Mouse (Mus musculus) embryo, embryonic 11 days (tissue): ENCODE data around the gene Dyrk1a.

Experiments
- DNase-seq: peaks from one replicate; pipeline ENCODE4 v3.0.0-alpha.2; 2015

Gene Dyrk1a

GRCm38 (mm10) chr16:94591536-94591935 is 21.7 kb downstream of the Dyrk1a start:
- no peak for DNase-seq

DNA sequence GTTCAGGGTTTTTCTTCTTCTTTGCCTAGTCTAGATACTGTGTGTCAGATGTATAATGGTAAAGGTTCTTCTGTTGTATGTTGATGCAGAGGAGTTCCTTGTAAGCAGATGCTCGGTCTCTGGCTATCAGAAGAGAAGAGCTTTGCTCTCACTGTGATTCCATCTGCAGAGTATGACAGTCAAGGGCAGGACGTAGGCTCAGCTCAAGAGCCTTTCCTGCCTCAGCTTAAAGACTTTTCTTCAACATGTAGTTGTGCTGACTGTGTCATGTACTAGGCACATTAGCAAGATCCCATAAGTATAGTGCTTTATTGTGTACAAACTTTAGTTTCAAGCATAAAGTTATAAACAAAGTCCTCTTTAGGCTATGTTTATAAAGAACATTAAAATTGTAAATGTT is 26.8 kb downstream of the Dyrk1a start:
- DNase-seq = no peak

- DNase-seq = no peak
These were observed 27.8 kb downstream of the Dyrk1a start for GRCm38 (mm10) chr16:94597640-94598039.

DNA sequence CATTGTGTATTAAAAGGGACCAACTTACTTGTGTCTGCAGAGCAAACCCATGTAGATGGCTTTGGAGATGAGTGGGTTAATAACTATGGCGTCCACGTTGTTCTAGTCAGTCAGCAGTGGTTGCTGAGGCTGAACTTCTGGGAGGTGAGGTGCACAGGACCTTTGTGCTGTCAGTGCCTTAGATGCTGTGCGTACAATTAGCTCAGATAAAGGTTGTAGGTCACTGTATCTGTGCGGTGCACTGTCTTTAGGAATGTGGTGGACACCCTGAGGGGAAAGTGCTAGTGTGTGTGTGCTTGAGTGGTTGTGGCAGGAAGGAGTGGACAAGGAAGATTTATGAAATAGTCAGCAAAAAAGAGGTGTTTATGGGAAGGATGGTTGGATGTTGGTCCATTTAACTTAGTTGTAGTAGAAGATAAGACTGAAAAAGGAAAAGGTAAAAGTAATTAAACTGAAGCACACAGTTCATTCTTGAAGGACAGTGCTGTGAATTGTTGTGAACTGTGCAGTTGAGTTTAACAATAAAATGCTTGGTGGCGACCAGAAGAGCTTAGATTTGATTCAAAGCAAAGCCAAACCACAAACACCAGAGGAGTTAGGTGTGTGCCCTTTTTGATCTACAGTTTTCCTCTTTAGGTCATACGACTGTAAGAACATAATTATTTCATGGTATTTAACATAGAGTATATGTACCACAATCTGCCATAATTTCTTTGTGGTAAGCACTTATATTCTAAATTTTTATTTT is 30.3 kb downstream of the Dyrk1a start:
- DNase-seq = no peak

- DNase-seq = no peak
These were observed 31.3 kb downstream of the Dyrk1a start for GRCm38 (mm10) chr16:94601089-94601488.

DNA sequence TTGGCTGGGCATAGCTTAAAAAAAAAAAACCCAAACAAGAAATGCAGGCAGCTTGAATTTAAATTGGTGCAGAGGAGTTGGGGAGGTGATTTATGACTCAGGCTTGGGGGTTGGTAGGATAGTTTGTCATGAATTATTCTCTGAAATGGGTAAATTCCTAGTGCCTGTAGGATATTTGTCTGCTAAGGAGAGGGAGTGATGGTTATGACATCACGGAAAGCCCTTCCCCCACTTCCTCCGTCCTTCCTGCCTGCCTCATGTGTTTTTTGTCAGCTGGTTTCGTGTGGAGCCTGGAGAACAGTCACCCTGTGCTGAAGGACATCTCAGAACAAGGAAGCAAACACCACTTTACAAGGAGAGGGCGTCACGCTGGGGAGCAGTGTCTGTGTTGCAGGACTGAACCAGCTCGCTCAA is 31.7 kb downstream of the Dyrk1a start:
- DNase-seq = peak; percentile 63

- DNase-seq = no peak
These were observed 32.4 kb downstream of the Dyrk1a start for GRCm38 (mm10) chr16:94602188-94602587.

GRCm38 (mm10) chr16:94602730-94603129 is 32.9 kb downstream of the Dyrk1a start:
- no peak for DNase-seq

DNA sequence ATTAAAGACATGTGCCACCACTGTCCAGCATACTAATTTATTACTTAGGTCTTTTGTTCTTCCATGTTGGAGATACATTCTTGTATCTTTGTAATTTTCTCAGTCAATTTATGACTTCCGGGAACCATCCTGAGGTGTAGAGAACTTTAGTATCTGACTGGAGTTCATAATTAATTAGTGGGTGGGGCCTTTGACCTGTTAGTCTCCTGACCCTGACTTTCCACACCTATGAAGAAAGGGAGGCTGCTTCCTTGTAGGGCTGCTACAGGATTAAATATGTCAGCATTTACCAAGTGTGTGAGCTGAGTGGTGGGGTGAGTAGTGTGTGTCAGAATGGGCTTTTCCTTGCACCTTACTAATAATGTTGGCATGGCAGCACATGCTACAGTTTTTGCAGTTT is 36.4 kb downstream of the Dyrk1a start:
- no peak for DNase-seq

DNA sequence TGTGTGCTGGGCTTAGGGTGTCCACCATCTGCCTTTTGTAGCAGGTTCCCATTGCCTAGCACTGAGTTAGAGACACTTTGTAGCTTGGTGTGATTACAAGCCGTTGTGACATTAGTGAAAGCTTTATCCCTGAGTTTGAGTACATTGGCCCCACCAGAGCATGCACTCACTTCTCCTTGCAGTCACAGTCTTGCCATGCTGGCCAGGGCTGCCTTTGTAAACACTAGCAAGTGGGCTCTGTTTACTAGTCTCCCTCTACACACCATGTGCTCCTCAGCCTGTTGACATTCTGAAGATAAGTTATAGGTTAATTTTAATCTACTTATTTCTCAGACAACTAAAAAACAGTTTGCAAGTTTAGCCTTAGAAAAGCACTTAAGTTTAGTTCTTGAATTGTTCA is 37.7 kb downstream of the Dyrk1a start:
- no peak for DNase-seq

- no peak for DNase-seq
These were observed 39.1 kb downstream of the Dyrk1a start for GRCm38 (mm10) chr16:94608706-94609594.

DNA sequence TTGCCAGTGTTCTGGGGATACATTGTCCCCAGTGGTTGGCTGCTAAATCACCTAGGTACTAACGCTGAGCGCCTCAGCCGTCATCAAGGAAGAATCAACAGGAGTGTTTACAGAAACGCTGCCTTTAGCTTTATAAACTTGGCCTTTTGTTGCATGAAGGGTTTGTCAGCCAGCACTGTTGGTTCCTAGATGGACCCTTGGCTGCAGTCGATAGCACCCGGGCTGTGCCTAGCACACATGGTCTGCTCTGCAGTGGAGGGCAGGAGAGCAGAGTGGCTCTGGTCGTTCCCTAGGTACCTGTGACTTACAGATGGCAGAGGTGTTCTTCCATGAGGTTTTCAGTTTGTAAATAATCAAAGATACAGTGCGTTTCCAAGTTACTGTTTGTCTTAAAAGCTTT is 42.8 kb downstream of the Dyrk1a start:
- DNase-seq = no peak

- DNase-seq = no peak
These were observed 47.4 kb downstream of the Dyrk1a start for GRCm38 (mm10) chr16:94617255-94617654.

DNA sequence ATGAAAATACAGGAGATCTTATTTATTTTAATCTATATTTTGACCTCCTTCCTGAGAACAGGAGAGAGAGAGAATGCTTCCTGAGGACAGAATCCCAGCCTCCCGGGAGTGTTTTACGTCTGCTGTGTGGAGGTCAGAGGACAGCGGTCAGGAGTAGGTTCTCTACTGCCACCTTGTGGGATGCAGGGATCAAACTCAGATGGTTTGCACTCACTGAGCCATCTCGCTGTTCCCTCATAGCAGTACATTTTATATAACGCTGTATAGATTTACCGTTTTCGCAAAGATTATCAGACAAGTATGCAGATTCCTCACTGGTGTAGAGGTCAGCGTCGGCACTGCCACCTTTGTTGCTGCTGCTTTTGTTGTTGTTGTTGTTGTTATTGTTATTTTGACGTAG is 48.7 kb downstream of the Dyrk1a start:
- DNase-seq = peak; percentile 74

GRCm38 (mm10) chr16:94619301-94619700 is 49.5 kb downstream of the Dyrk1a start:
- DNase-seq = no peak

- DNase-seq = no peak
These were observed 55.1 kb downstream of the Dyrk1a start for GRCm38 (mm10) chr16:94624871-94625270.

- DNase-seq = no peak
These were observed 55.8 kb downstream of the Dyrk1a start for GRCm38 (mm10) chr16:94625639-94626038.

DNA sequence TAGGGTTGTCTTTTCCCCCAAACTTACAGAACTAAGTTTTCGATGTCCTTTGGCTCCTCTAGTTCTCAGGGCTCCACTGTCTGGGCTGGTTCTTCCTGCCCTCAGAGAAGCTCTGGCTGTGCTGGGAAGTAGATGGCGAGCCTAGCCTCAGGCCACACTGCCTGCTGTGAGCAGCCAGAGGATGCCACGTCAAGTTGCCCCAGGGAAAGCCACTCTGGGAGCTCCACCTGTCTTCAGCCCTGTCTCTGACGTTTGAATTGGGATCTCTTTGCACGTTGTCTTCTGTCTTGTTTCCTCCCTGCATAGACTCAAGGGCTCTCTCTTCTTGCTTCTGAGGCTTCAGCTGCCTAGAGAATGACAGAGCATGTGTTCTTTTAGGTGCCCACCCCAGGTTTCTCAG is 57.9 kb downstream of the Dyrk1a start:
- no peak for DNase-seq

- DNase-seq = no peak
These were observed 59.3 kb downstream of the Dyrk1a start for GRCm38 (mm10) chr16:94628976-94629729.

DNA sequence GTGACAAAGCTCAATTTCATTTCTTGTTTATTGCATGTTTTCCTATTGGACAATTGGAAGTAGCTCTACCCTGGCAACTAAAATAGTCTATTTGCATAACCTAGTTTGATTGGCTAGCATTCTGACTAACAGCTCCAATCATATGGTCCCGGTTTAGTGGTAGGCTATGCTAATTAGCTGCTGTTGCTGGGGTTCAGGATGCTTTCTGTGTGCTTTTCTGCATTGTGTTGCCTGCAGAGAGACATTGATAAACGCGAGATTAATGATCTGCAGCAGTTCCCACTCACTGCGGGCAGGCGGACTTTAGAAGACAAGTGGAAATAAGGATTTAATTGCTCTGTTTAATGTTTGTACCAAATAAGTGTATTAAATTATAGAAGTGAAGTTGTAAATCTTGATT is 62.2 kb downstream of the Dyrk1a start:
- DNase-seq = peak; percentile 83

GRCm38 (mm10) chr16:94632424-94632963 is 62.7 kb downstream of the Dyrk1a start:
- DNase-seq = no peak

- no peak for DNase-seq
These were observed 63.2 kb downstream of the Dyrk1a start for GRCm38 (mm10) chr16:94633012-94633411.

- DNase-seq = no peak
These were observed 67.6 kb downstream of the Dyrk1a start for GRCm38 (mm10) chr16:94637423-94637822.
